Mouse (Mus musculus) kidney, embryonic 14.5 days (tissue): ENCODE data around the gene Tex12. TPM values are rescaled to one million over a fixed set of nuclear protein-coding genes. Genes with fewer than 3 reads are reported as not detected.

Experiments
- ATAC-seq: fragments of 200-750 bp; cut with Nextera tagmentation; 2 replicates; pipeline ENCODE4 v1.8.0; 2017; ENCODE audit warnings: moderate number of reproducible peaks, mild to moderate bottlenecking, moderate TSS enrichment, moderate library complexity; ENCODE audit not compliant: low FRiP score, low TSS enrichment
- H3K27ac ChIP-seq: fragments of 300-500 bp; sonication (generic); 2 replicates; pipeline ENCODE4 v1.5.1; 2014; ENCODE audit warnings: low read depth, mild to moderate bottlenecking, low read length, moderate library complexity, mixed read lengths
- H3K27me3 ChIP-seq: fragments of 300-500 bp; sonication (generic); 2 replicates; pipeline ENCODE4 v1.6.1; 2014; ENCODE audit warnings: mild to moderate bottlenecking, low read length; ENCODE audit not compliant: control insufficient read depth, insufficient read depth
- H3K36me3 ChIP-seq: fragments of 300-500 bp; sonication (generic); 2 replicates; pipeline ENCODE4 v1.6.1; 2014; ENCODE audit warnings: low read length, mixed read lengths; ENCODE audit not compliant: control insufficient read depth, insufficient read depth
- H3K4me1 ChIP-seq: fragments of 300-500 bp; sonication (generic); 2 replicates; pipeline ENCODE4 v1.6.1; 2014; ENCODE audit warnings: low read length, mixed read lengths; ENCODE audit not compliant: control insufficient read depth, insufficient read depth
- H3K4me2 ChIP-seq: fragments of 300-500 bp; sonication (generic); replicated peaks from 2 replicates; pipeline ENCODE4 v1.6.1; 2014; ENCODE audit warnings: low read depth, mild to moderate bottlenecking, low read length
- H3K4me3 ChIP-seq: fragments of 300-500 bp; sonication (generic); 2 replicates; pipeline ENCODE4 v1.5.1; 2014; ENCODE audit warnings: mild to moderate bottlenecking, low read length
- H3K9ac ChIP-seq: fragments of 300-500 bp; sonication (generic); 2 replicates; pipeline ENCODE4 v1.6.1; 2014; ENCODE audit warnings: low read depth, mild to moderate bottlenecking, low read length, moderate library complexity
- H3K9me3 ChIP-seq: fragments of 300-500 bp; sonication (generic); 2 replicates; pipeline ENCODE4 v1.6.1; 2016; ENCODE audit warnings: low read length; ENCODE audit not compliant: control insufficient read depth
- WGBS: fragments of 180-500 bp; shearing (Covaris S2); extraction: QIAGEN DNeasy Blood & Tissue Kit; methylation state at CpG from one replicate; pipeline ENCODE4 v1.1.7; 2014; 5-methylcytosine and 5-hydroxymethylcytosine counted together
- polyA plus RNA-seq: library from polyadenylated mRNA; unstranded; fragments of >200 nt; fragmentation: Nextera tagmentation; extraction: Ambion mirVana; gene quantifications from 2 replicates; pipeline ENCODE4 v1.2.1, GENCODE M21; 2014

The Tex12 gene
- polyA plus RNA-seq, 1 experiment from 2014 or later: not detected

DNA sequence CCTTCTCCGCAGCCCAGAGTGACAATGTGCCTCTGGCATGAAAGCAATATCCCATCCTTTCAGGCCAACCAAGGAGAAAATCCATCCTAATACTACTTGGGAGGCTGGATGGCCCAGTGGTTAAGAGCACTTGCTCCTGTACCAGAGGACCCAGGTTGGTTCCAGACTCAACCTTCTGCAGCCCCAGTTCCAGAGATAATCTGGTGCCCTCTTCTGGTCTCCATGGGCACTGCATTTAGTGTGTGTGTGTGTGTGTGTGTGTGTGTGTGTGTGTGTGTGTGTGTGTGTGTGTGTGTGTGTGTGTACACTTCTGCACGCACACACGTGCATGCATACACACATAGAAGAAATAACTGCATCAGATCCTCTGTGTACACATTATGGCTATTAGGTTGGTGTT lies 32.4 kb upstream of the Tex12 start:
- no peak overlapping the region for H3K4me2 ChIP-seq
- H3K4me1 ChIP-seq: no peaks in the 10 kb centered on the region
- H3K4me3 ChIP-seq: no peak overlapping the region
- H3K9ac ChIP-seq: no peak overlapping the region
- H3K9me3 ChIP-seq: no peaks in the 10 kb centered on the region
- H3K27me3 ChIP-seq: no peaks in the 10 kb centered on the region
- ATAC-seq: no peak
- 64% methylated on average over 3 of the region's 3 CpGs for WGBS
- H3K36me3 ChIP-seq: peaks cover 35% of the 10 kb centered on the region
- H3K27ac ChIP-seq: no peak overlapping the region

DNA sequence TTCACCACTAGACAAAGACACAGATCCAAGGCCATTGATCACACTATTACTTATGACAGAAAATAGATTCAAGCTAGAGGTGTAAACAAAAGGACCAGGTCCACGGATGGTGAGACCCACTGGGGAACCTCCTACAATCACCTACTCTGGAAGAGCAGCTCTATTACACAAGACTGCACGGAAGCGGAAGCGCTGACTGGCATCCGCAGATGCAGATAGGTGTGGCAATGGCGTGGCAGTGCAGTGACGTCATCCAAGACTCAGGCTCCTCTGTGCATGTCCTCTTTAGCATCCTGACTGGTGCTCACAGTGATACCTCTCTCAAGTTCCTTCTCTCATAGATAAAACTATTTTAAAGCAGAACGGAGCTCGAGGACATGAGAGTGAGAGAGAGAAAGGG lies 31.8 kb upstream of the Tex12 start:
- no peak overlapping the region for H3K4me2 ChIP-seq
- no peak overlapping the region for H3K4me3 ChIP-seq
- H3K36me3 ChIP-seq: peaks cover 29% of the 10 kb centered on the region
- ATAC-seq: no peak
- WGBS: 89% methylated on average over 9 of the region's 9 CpGs
- no peaks in the 10 kb centered on the region for H3K4me1 ChIP-seq
- no peak overlapping the region for H3K9ac ChIP-seq
- no peak overlapping the region for H3K27ac ChIP-seq
- H3K27me3 ChIP-seq: no peaks in the 10 kb centered on the region
- H3K9me3 ChIP-seq: no peaks in the 10 kb centered on the region

DNA sequence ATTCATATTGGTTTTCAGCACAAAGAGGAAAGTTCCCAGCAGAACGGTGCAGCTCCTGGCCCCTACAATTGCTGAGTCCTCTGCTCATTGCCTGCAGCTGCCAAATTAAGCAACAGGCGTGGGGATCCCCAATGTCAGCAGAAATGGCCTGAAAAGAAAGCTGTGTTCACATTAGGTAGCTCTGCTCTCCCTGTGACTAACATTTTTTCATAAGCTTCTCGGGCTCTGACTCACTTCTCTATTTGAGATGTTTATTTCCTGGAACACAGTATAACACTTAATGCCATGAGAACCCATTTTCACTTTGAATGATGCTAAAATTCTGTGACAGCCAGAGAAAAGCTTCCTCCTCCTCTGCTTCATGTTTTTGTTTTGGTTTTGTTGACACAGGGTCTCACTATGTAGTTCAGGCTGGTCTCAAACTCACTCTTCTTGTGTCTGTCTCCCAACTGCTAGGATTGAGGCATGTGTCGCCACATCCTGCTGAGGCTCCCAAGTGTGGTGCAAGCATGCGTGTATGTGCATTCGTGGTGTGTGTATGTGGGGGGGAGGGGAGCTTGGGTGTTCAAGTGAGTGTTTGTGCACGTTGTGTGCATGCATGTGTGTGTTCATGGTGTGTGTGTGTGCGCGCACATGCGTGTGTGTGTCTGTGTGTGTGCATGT lies 29.9 kb upstream of the Tex12 start:
- Histone ChIP-seq H3K36me3 (peaks cover 10% of the 10 kb centered on the region), H3K27ac (no peak overlapping the region), H3K4me3 (no peak overlapping the region), H3K4me2 (no peak overlapping the region), H3K9ac (no peak overlapping the region), H3K4me1 (no peaks in the 10 kb centered on the region), H3K9me3 (no peaks in the 10 kb centered on the region), H3K27me3 (no peaks in the 10 kb centered on the region)
- ATAC-seq: no peak
- 81% methylated on average over 10 of the region's 10 CpGs for whole genome bisulfite sequencing

DNA sequence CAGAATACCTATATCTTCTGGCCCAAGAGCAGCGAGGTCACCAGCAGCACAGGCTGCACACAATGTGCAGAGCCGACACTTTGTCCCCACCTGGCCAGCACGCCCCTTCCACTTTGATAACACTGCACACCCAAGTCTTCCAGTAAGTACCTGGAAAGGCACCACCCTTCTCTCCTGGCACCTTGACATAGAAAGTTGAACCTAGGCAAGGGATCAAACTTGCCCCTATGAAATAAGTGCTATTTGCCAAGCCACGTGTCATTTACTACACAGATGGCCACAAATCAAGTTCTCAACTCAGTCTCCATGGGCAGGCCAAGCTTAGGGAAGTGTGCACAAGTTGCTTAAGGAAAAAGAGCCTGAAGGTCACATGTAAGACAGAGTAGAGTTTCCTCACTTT lies 25.8 kb upstream of the Tex12 start:
- WGBS: 76% methylated on average over 4 of the region's 4 CpGs
- no peak for ATAC-seq

DNA sequence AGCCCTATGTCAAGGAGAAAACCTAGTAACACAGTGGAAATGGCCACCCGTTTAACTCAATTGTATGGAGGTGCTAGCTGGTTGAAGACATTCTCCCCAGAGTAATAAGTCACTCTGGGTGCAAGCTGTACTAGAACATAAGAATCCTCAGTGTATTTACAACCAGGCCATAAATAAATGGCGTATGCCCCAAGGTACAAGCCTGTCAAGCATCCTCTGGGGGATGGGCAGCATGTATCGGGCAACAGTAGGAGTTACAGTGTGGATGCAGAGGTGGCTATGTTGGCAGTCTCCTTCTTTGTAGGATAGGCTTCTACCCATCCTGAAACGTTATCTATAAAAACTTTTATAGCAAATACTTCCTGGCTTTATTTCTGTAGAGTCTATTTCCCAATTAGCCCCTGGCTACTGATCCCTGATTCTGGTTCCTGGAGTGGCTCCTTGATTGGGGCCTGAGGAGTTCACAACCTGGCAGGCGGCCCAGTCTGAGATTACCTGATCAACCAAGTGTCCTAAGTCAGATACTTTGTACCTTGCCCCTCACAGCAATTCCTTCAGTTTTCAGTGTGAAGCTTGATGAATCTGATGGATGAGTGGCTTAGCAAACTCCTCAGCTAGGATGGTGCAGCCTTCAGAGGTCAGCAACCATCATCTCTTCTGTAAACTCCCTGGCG lies 24.2 kb upstream of the Tex12 start:
- Histone ChIP-seq H3K27me3 (no peaks in the 10 kb centered on the region), H3K4me3 (no peak overlapping the region), H3K9me3 (no peaks in the 10 kb centered on the region), H3K9ac (no peak overlapping the region), H3K4me1 (no peaks in the 10 kb centered on the region), H3K36me3 (no peaks in the 10 kb centered on the region), H3K27ac (no peak overlapping the region), H3K4me2 (no peak overlapping the region)
- 70% methylated on average over 6 of the region's 6 CpGs for WGBS
- ATAC-seq: no peak

More for the DNA sequence above, 25.8 kb upstream of the Tex12 start:
- H3K27me3 ChIP-seq: no peaks in the 10 kb centered on the region
- no peaks in the 10 kb centered on the region for H3K36me3 ChIP-seq
- no peak overlapping the region for H3K4me3 ChIP-seq
- no peak overlapping the region for H3K9ac ChIP-seq
- H3K9me3 ChIP-seq: no peaks in the 10 kb centered on the region
- H3K27ac ChIP-seq: no peak overlapping the region
- H3K4me1 ChIP-seq: no peaks in the 10 kb centered on the region
- H3K4me2 ChIP-seq: no peak overlapping the region

DNA sequence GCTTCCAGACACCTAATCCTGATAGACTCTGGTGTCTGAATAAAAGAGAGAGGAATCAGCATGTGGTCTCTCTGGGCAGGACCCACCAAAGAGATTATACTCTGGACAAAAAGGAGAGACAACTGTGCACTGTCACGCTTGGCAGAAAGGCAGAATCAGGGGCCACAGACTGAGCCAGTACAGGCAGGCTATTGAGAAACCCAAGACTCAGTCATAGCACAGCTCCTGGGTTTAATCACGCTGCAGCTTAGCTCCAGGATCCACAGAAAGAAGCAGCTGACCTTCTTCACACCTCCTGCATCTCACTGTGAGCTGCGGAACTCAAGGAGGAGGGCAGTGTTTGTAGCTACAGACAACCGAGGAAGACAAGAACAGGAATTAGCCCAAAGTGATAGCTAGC lies 19.2 kb upstream of the Tex12 start:
- H3K27ac ChIP-seq: no peak overlapping the region
- no peak overlapping the region for H3K9ac ChIP-seq
- H3K4me3 ChIP-seq: no peak overlapping the region
- H3K4me1 ChIP-seq: no peaks in the 10 kb centered on the region
- no peak overlapping the region for H3K4me2 ChIP-seq
- no peaks in the 10 kb centered on the region for H3K36me3 ChIP-seq
- ATAC-seq: no peak
- no peaks in the 10 kb centered on the region for H3K27me3 ChIP-seq
- H3K9me3 ChIP-seq: no peaks in the 10 kb centered on the region
- WGBS: 34% methylated on average over 4 of the region's 4 CpGs

DNA sequence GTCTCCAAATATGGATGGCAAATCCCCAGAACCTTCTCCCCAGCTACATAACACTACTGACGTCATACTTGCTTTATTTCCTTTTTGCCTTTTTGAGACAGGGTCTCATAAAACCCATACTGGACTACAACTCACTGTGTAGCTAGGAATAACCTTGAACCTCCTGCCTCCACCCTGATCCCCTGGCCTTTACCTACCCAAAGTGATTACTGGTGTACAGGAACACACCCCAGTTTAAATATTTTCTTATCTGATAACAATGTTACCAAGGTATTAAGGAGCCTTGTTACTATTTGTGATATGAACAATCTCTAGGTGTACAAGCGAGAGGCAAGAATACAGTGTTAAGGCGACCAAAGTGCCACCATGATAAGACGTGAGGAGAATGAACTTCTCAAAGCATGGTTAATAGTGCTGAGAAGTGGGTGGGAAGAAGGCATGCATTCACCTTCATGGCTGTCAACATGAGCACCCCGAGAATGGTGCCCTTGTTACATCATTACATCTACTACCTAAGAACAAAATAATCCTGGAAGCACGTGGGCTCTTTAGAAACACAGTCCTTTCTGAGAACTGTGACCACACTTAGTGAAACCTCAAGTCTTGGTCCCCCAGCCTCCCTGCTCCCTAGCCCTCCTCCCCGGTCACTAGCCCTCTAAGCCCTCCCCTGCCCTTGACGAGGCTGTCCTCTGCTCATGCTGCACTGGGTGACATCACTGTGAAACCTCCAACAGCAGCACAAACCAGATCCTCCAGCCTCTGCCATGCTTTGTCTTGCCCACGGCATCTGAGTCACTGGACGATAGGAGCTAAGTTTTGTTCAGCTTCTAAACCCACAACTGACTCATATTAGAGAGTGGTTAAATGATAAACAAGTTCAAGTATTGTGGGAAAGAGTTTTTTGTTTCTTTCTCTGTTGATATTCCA lies 8.7 kb upstream of the Tex12 start:
- Histone ChIP-seq H3K36me3 (no peaks in the 10 kb centered on the region), H3K27ac (no peak overlapping the region), H3K27me3 (no peaks in the 10 kb centered on the region), H3K4me2 (no peak overlapping the region), H3K9me3 (no peaks in the 10 kb centered on the region), H3K4me1 (no peaks in the 10 kb centered on the region), H3K9ac (no peak overlapping the region), H3K4me3 (no peak overlapping the region)
- no peak for ATAC-seq
- 77% methylated on average over 10 of the region's 10 CpGs for WGBS

DNA sequence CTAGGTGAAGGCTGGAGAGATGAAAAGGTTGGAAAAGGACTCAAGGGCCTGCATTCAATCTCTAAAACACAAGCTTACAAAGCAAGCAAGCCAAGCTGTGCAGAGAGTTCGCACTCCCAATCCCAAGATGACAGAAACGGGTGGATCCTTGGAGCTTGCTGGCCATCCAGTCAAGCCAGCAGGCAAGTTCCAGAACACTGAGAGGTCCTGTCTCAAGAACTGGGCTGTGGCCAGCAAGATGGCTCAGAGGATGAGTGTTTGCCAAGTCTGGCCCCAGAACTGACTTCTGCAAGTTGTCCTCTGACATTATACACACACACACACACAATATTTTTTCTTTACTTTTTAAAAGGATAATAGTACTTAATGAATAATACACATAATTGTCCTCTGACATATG lies 6.8 kb upstream of the Tex12 start:
- WGBS: 86% methylated on average over 2 of the region's 2 CpGs
- Histone ChIP-seq H3K9ac (no peak overlapping the region), H3K36me3 (no peaks in the 10 kb centered on the region), H3K4me2 (no peak overlapping the region), H3K4me1 (no peaks in the 10 kb centered on the region), H3K9me3 (no peaks in the 10 kb centered on the region), H3K27me3 (no peaks in the 10 kb centered on the region), H3K4me3 (no peak overlapping the region), H3K27ac (no peak overlapping the region)
- ATAC-seq: no peak

DNA sequence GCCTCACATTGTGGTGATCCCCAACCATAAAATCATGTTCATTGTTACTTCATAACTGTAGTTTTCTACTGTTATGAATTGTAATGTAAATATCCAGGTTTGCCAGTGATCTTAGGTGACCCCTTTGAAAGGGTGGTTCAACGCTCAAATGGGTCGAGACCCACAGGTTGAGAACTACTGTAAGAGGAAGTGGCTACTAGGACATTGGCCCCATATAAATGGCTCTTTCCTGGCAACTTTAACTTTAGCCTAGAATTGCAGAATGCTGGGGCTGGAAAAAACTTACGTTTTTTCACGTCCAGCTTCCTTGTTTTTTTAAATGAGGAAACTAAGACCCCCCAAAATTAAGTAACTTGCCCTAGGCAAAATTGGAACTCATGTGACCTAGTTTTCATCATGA lies 6.2 kb upstream of the Tex12 start:
- Histone ChIP-seq H3K27ac (no peak overlapping the region), H3K4me3 (no peak overlapping the region), H3K27me3 (no peaks in the 10 kb centered on the region), H3K9me3 (no peaks in the 10 kb centered on the region), H3K4me2 (no peak overlapping the region), H3K36me3 (no peaks in the 10 kb centered on the region), H3K9ac (no peak overlapping the region), H3K4me1 (no peaks in the 10 kb centered on the region)
- ATAC-seq: no peak
- WGBS: 89% methylated on average over 4 of the region's 4 CpGs
